Mouse (Mus musculus): ENCODE results near the gene Pcif1. TPM values are rescaled to one million over a fixed set of nuclear protein-coding genes. Genes with fewer than 3 reads are reported as not detected.

Gene Pcif1
- polyA plus RNA-seq, 1 experiment from 2014 or later, result 99.5 TPM

DNA sequence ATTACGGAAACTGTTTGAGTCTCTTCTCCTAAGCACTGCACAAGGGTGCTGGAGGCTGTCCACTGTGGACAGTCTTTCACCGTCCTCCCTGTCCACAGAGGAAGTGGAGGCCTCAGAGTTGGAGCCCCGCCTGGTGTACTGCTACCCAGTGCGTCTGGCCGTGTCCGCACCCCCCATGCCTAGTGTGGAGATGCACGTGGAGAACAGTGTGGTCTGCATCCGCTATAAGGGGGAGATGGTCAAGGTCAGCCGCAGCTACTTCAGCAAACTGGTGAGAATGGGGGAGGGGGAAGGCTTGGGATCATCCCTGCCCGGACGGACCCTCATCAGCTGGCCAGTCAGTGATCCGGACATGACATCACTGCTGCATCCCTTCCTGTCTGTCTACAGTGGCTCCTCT lies 9.9 kb downstream of the Pcif1 start:
- H3K9ac ChIP-seq (replicated peaks; ENCODE audit: low read length), result no peak overlapping the region
- peaks cover 100% of the 10 kb centered on the region for H3K36me3 ChIP-seq (ENCODE audit: control insufficient read depth, insufficient read depth, low read length)
- H3K4me1 ChIP-seq (ENCODE audit: control insufficient read depth, insufficient read depth, low read length), result no peaks in the 10 kb centered on the region
- H3K27ac ChIP-seq (replicated peaks; ENCODE audit: low read depth, low read length), result no peak overlapping the region
- 88% methylated on average over 12 of the region's 12 CpGs for WGBS
- no peaks in the 10 kb centered on the region for H3K9me3 ChIP-seq (ENCODE audit: control insufficient read depth, low read length)
- no peak overlapping the region for H3K4me2 ChIP-seq (ENCODE audit: low read length)
- DNase-seq (no peak), ATAC-seq (ENCODE audit: low FRiP score, low TSS enrichment) (no peak)
- H3K27me3 ChIP-seq (ENCODE audit: control insufficient read depth, insufficient read depth, low read length), result no peaks in the 10 kb centered on the region
- H3K4me3 ChIP-seq (replicated peaks; ENCODE audit: low read depth, low read length), result no peak overlapping the region

DNA sequence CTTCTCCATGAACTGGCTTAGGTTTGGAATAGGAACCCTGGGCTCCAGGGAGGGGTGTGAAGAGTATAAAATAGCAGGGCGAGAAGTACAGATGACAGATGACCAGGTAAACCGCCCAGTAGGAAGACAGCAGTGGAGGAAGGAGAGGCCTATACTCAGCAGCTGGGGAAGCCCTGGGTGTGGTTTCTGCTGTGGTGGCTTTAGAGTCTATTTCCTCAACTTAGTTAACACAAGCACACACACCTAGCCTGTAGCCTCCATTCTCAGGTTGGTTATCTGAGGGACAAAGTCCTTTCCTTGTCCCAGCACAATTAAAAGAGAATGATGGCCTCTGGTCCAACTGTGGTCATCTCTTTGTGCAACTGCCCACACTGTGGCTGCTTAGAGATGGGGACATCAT lies 10.9 kb downstream of the Pcif1 start:
- Histone ChIP-seq H3K36me3 (ENCODE audit: control insufficient read depth, insufficient read depth, low read length) (peaks cover 100% of the 10 kb centered on the region), H3K4me3 (replicated peaks; ENCODE audit: low read depth, low read length) (no peak overlapping the region), H3K27me3 (ENCODE audit: control insufficient read depth, insufficient read depth, low read length) (no peaks in the 10 kb centered on the region), H3K9ac (replicated peaks; ENCODE audit: low read length) (no peak overlapping the region), H3K4me2 (ENCODE audit: low read length) (no peak overlapping the region), H3K9me3 (ENCODE audit: control insufficient read depth, low read length) (no peaks in the 10 kb centered on the region), H3K27ac (replicated peaks; ENCODE audit: low read depth, low read length) (no peak overlapping the region), H3K4me1 (ENCODE audit: control insufficient read depth, insufficient read depth, low read length) (no peaks in the 10 kb centered on the region)
- DNase-seq (no peak), ATAC-seq (ENCODE audit: low FRiP score, low TSS enrichment) (no peak)
- WGBS, result 93% methylated on average over 2 of the region's 2 CpGs

DNA sequence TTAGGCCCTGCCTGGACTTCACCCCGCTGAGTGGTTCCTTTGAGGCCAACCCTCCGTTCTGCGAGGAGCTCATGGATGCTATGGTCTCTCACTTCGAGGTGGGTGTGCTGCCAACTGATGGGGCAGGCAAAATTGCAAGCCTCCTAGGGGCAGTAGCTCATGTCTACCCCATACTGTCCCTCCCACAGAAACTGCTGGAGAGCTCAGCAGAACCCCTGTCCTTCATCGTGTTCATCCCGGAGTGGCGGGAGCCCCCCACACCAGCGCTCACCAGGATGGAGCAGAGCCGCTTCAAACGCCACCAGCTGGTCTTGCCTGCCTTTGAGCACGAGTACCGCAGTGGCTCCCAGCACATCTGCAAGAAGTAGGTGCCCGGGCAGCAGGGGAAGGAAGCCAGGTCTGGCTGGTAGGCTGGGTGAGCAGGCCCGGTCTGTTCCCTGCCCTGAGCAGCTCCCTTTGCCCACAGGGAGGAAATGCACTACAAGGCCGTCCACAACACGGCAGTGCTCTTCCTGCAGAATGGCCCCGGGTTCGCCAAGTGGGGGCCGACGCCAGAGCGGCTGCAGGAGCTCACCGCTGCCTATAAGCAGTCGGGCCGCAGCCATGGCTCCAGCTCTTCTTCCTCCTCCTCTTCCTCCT lies 11.4 kb downstream of the Pcif1 start:
- H3K27ac ChIP-seq (replicated peaks; ENCODE audit: low read depth, low read length), result no peak overlapping the region
- no peak overlapping the region for H3K4me2 ChIP-seq (ENCODE audit: low read length)
- no peak overlapping the region for H3K4me3 ChIP-seq (replicated peaks; ENCODE audit: low read depth, low read length)
- no peak for ATAC-seq (ENCODE audit: low FRiP score, low TSS enrichment)
- H3K9ac ChIP-seq (replicated peaks; ENCODE audit: low read length), result no peak overlapping the region
- H3K9me3 ChIP-seq (ENCODE audit: control insufficient read depth, low read length), result no peaks in the 10 kb centered on the region
- H3K36me3 ChIP-seq (ENCODE audit: control insufficient read depth, insufficient read depth, low read length), result peaks cover 100% of the 10 kb centered on the region
- 93% methylated on average over 24 of the region's 24 CpGs for WGBS
- H3K4me1 ChIP-seq (ENCODE audit: control insufficient read depth, insufficient read depth, low read length), result no peaks in the 10 kb centered on the region
- DNase-seq, result no peak
- no peaks in the 10 kb centered on the region for H3K27me3 ChIP-seq (ENCODE audit: control insufficient read depth, insufficient read depth, low read length)

DNA sequence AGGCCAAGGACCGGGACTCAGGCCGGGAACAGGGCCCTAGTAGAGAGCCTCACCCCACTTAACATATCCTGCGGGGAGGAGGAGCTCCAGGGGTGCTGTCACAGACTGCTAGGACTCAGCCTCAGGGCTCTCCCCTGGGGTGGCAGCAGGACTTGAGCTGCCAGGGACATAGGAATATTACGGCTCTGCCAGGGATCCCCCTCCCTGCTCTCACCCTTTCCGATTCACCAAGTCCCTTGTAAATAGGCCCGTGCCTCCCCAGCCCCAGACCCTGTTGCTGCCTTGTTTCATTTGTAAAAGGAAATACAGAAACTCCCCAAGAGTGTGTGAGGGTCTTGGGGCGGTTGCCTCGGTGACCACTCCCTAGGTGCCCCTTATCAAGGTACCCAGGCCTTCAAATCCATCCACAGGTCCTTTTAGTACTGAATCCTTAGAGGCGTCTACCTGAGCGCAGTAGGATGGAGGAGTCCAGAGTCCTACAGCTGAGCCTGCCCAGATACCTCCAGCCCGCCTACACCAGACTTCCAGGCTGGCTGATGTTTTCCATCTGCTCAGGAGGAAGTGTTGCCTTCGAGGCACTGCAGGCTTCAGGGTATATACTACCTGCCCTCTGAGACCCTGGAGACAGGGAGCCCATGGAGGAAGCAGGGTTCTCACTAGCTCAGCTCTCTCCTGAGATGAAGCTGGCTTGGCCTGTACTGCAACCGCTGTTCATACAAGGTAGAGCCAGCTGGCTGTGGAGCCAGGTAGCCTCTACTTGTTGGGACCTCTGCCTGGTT lies 12.1 kb downstream of the Pcif1 start:
- WGBS, result 92% methylated on average over 13 of the region's 13 CpGs
- H3K27me3 ChIP-seq (ENCODE audit: control insufficient read depth, insufficient read depth, low read length), result no peaks in the 10 kb centered on the region
- H3K9me3 ChIP-seq (ENCODE audit: control insufficient read depth, low read length), result no peaks in the 10 kb centered on the region
- peaks cover 100% of the 10 kb centered on the region for H3K36me3 ChIP-seq (ENCODE audit: control insufficient read depth, insufficient read depth, low read length)
- no peak overlapping the region for H3K27ac ChIP-seq (replicated peaks; ENCODE audit: low read depth, low read length)
- ATAC-seq (ENCODE audit: low FRiP score, low TSS enrichment) (no peak), DNase-seq (no peak)
- no peak overlapping the region for H3K4me2 ChIP-seq (ENCODE audit: low read length)
- no peak overlapping the region for H3K9ac ChIP-seq (replicated peaks; ENCODE audit: low read length)
- H3K4me3 ChIP-seq (replicated peaks; ENCODE audit: low read depth, low read length), result no peak overlapping the region
- H3K4me1 ChIP-seq (ENCODE audit: control insufficient read depth, insufficient read depth, low read length), result no peaks in the 10 kb centered on the region

DNA sequence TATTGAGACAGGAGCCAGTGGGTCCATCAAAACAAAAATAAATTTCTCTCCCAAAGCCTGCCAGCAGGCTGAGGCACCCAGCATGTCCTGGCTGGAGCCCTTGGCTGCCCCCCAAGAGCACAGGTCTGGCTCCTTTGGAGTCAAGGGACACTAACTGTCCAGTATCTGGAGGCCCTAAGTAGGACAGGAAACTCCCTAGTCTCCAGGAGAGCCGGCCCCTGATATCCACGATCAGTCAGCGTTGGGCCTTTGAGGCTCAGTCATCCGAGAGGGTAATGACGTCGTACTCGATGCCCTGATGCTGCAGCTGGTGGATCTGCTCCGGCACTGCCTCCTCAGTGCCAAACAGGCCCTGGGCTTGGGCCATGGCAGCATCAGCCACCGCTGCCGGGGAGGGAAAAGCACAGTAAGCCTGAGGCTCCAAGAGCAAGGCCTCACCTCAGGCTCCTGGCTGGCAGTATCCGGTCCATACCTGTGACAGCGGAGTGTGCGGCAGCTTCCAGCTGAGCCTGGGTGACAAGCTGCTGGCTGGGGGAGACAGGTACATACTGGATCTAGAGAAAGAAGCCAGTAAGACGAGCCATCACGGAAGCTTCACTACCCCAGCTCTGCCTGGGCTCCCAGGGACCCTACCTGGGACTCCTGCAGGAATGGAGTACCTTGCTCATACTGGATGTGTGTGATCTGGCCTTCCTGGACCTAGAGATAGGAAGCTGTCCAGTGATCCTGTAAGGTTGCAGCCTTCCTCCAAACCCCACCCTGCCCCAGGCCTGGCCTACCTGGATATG lies 13.0 kb downstream of the Pcif1 start:
- no peaks in the 10 kb centered on the region for H3K4me1 ChIP-seq (ENCODE audit: control insufficient read depth, insufficient read depth, low read length)
- no peak overlapping the region for H3K9ac ChIP-seq (replicated peaks; ENCODE audit: low read length)
- no peak overlapping the region for H3K27ac ChIP-seq (replicated peaks; ENCODE audit: low read depth, low read length)
- peaks cover 100% of the 10 kb centered on the region for H3K36me3 ChIP-seq (ENCODE audit: control insufficient read depth, insufficient read depth, low read length)
- H3K4me3 ChIP-seq (replicated peaks; ENCODE audit: low read depth, low read length), result no peak overlapping the region
- ATAC-seq (ENCODE audit: low FRiP score, low TSS enrichment), result no peak
- no peak overlapping the region for H3K4me2 ChIP-seq (ENCODE audit: low read length)
- 85% methylated on average over 15 of the region's 15 CpGs for WGBS
- H3K27me3 ChIP-seq (ENCODE audit: control insufficient read depth, insufficient read depth, low read length), result no peaks in the 10 kb centered on the region
- DNase-seq, result no peak
- no peaks in the 10 kb centered on the region for H3K9me3 ChIP-seq (ENCODE audit: control insufficient read depth, low read length)

DNA sequence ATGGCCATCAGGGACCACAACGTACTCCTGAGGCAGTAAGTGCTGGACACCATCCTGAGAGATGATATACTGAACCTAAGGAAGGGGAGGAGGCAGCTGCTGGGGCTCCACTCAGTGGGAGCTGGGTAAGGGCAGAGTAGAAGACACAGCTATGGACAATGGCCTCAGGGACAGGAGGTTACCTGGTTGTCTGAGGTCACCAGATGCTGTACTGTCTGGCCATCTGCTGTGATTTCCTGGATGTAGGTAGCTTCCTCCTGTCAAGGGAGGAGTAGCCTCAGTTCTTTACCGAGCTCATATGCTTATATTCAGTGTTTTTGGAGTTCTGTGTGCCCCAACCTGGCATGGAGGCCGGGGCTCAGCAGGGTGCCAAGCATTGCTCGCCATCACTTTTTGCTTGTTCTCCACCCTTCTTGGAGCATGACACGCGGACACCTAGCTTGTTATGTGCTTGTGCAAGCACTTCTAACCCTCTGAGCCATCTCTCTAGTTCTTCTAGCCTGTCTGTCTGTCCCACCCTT lies 13.7 kb downstream of the Pcif1 start:
- WGBS, result 92% methylated on average over 6 of the region's 6 CpGs
- Histone ChIP-seq H3K4me2 (ENCODE audit: low read length) (no peak overlapping the region), H3K4me1 (ENCODE audit: control insufficient read depth, insufficient read depth, low read length) (no peaks in the 10 kb centered on the region), H3K9me3 (ENCODE audit: control insufficient read depth, low read length) (no peaks in the 10 kb centered on the region), H3K9ac (replicated peaks; ENCODE audit: low read length) (no peak overlapping the region), H3K36me3 (ENCODE audit: control insufficient read depth, insufficient read depth, low read length) (peaks cover 100% of the 10 kb centered on the region), H3K27ac (replicated peaks; ENCODE audit: low read depth, low read length) (no peak overlapping the region), H3K4me3 (replicated peaks; ENCODE audit: low read depth, low read length) (no peak overlapping the region), H3K27me3 (ENCODE audit: control insufficient read depth, insufficient read depth, low read length) (no peaks in the 10 kb centered on the region)
- ATAC-seq (ENCODE audit: low FRiP score, low TSS enrichment), result no peak
- DNase-seq, result no peak

DNA sequence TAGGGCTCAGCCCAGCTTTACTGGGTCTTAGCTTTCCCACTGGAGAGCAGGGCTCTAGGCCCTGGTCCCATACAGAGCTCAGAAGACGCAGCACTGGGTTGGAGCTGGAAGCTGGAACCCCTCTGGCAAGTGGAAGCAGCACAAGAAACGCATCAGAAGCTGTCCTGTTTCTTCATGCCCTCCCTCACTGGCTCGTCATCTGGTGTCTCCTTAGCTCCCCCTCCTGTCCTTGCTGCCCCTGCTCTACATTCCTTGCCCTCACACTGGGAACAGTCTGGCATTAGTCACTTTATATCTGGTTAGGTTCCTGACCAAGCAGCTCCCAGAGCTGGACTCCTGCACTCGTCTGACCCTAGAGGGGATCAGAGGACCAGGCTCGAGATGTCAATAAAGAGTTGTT lies 14.9 kb downstream of the Pcif1 start:
- H3K9me3 ChIP-seq (ENCODE audit: control insufficient read depth, low read length), result no peaks in the 10 kb centered on the region
- H3K27me3 ChIP-seq (ENCODE audit: control insufficient read depth, insufficient read depth, low read length), result no peaks in the 10 kb centered on the region
- DNase-seq, result no peak
- no peaks in the 10 kb centered on the region for H3K4me1 ChIP-seq (ENCODE audit: control insufficient read depth, insufficient read depth, low read length)
- WGBS, result 62% methylated on average over 5 of the region's 5 CpGs
- no peak overlapping the region for H3K9ac ChIP-seq (replicated peaks; ENCODE audit: low read length)
- no peak overlapping the region for H3K4me2 ChIP-seq (ENCODE audit: low read length)
- peaks cover 100% of the 10 kb centered on the region for H3K36me3 ChIP-seq (ENCODE audit: control insufficient read depth, insufficient read depth, low read length)
- no peak for ATAC-seq (ENCODE audit: low FRiP score, low TSS enrichment)
- no peak overlapping the region for H3K27ac ChIP-seq (replicated peaks; ENCODE audit: low read depth, low read length)
- no peak overlapping the region for H3K4me3 ChIP-seq (replicated peaks; ENCODE audit: low read depth, low read length)

DNA sequence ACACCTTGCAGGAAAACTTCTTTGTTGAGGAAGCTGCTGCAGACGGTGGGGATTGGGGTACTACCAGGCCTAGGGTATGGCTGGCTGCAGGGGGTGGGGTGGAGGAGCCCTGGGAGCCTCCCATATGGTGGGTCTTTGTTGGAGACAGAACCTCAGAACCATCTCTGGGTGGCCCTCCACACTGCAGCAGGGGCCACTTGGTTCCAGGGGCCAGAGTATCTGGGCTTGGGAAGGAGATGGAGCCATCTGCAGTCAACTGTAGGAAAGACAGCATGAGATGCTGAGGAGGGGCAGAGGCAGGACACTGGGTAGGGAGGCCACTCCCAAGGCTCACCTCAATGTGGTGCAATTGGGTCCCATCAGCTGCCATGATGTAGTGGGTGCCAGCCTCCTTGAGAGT lies 15.5 kb downstream of the Pcif1 start:
- no peaks in the 10 kb centered on the region for H3K27me3 ChIP-seq (ENCODE audit: control insufficient read depth, insufficient read depth, low read length)
- ATAC-seq (ENCODE audit: low FRiP score, low TSS enrichment), result no peak
- WGBS, result 73% methylated on average over 1 of the region's 1 CpGs

More for the DNA sequence above, 15.5 kb downstream of the Pcif1 start:
- no peaks in the 10 kb centered on the region for H3K9me3 ChIP-seq (ENCODE audit: control insufficient read depth, low read length)
- no peak overlapping the region for H3K9ac ChIP-seq (replicated peaks; ENCODE audit: low read length)
- no peak overlapping the region for H3K4me3 ChIP-seq (replicated peaks; ENCODE audit: low read depth, low read length)
- H3K36me3 ChIP-seq (ENCODE audit: control insufficient read depth, insufficient read depth, low read length), result peaks cover 100% of the 10 kb centered on the region
- H3K27ac ChIP-seq (replicated peaks; ENCODE audit: low read depth, low read length), result no peak overlapping the region
- no peak for DNase-seq
- H3K4me1 ChIP-seq (ENCODE audit: control insufficient read depth, insufficient read depth, low read length), result no peaks in the 10 kb centered on the region
- no peak overlapping the region for H3K4me2 ChIP-seq (ENCODE audit: low read length)

Data from midbrain, embryonic 14.5 days (tissue).